Mouse (Mus musculus) liver, adult 10 weeks (tissue): ENCODE measurements around the gene Rom1. TPM values are rescaled to one million over a fixed set of nuclear protein-coding genes. Genes with fewer than 3 reads are reported as not detected.

Source experiments
- polyA plus RNA-seq: library from polyadenylated mRNA; stranded (reverse); fragments of 350-450 nt; fragmentation: Illumina TruSeq; extraction: RNeasy Lipid Tissue Mini Kit (QIAGEN cat#74804); gene quantifications from one replicate; pipeline ENCODE4 v1.2.3, GENCODE M21; 2014; ENCODE audit warnings: low read depth, low replicate concordance

The Rom1 gene
- 0.50 TPM for polyA plus RNA-seq

DNA sequence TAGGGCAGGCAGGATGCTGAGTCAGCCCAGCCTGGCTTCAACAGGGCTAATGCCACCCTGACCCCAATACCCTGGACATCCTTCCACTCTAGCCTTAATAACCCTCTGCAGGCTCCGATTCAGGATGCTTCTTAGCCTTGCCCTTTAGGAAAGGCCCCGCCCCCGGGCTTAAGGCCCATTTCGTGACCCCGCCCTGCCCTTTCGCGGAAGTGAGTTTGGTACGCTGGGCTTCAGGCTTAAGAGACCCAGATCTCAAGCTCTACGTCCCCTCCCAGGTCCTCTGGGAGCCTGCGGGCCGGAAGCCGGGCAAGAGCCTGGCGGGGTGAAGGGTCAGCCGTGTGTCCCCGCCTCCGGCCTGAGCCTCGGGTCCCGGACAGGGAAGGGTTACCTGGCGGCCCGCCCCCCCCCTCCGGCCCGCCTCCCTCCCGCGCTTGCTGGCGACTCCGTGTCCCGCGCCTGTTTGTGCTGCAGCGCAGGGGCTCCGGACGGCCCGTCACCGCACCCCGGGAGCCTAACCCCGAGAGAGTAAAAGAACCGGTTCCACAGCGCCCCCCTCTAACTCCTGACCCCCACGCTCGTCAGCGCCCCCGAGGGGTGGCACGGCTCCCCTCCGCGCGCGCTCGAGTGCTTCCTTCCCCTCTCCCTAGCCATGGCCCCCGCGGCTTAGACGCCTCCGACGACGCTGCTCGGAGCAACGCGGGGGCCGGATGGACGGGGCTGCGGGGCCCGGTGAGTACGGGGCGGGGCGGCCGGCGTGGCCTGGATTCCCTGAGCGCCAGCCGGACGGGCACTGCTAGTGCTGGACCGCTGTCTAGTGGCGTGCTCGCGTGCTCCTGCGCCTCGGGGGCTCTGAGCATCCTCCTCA, at the start of gene Rom1, which contains the start of gene Eml3:
TSS of gene Rom1 (minus strand) at position 133 of the 865 bp plus-strand sequence.
TSS of gene Eml3 (plus strand) at position 329 of the 865 bp plus-strand sequence.

DNA sequence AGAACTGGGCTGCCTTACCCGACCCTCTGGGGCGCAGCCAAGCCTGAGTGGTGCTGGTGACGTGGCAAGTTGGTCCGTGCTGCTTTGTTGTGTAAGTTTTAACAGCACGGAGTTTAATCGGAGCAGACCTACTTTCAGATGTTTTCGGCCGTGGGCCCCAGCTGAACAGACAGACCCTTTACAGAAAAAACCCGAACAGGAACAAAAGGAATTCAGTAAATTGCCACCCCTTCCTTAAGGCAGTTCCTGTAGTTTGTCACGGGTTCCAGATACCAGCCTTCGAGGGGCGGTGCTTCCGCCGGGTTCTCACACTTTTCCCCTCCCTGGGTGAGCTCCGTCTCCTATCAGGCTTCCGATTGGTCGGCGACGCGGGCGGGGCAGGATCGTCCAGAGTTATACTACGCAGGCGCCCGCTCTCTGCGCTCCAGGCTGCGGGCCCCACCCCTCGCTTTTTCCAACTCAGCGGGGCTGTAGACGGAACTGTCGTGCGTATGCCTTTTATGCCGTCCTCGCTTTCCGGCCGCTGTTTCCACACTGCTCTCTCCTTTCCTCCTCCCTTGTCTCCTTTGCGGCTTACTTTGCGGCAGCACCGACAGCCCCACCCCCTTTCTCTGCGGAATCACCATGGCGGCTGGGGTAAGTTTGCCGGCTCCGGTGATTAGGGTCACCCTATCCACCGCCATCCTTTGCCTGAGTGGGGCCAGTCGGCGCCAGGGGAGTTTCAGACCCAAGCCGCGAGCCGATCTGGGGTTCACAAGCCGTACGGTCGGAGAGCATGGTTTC, 37.6 kb upstream of the Rom1 start, which contains the start of gene Eef1g:
TSS of gene Eef1g (plus strand) at position 452 of the 783 bp plus-strand sequence.

DNA sequence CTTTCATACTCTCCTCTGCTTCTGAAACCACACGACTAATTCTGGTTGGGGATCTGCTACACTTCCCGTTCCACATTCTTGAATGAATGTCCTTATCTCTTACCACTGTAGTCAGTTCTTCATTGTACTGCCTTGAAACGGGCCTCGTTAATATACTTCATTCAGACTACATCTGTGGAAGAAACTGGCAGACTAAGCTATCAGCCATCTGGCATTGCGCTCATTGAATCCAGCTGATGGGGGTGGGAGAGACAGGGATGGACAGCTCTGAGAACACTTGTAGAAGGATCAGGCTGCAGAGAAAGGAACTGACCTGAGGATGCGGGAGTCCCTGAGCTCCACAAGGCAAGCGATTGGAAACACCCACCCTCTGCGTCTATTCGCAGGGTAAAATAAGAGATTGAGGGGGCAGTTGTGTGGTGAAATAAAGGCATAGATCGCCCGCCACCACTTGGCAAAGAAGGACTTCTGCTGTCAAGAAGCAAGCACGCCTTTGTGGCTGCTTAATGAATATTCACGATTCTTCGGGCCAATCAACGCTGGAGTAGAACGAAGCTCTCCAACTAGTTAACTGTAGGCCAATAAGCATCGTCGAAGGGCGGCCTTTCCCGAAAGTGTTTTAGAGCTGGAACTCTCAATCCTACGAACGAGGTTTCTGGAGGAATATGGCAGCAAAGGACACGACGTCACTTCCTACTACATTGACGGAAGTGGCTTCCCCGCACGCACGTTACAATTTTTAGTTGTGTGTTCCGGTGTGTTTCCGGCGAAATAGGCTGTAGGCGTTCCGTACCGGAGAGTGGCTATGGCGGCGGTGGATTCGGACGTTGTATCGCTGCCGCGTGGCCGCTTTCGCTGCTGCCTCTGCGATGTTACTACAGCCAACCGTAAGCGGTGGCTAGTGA, 24.2 kb upstream of the Rom1 start, which contains the start of gene Tut1:
TSS of gene Tut1 (plus strand) at position 713 of the 905 bp plus-strand sequence.

DNA sequence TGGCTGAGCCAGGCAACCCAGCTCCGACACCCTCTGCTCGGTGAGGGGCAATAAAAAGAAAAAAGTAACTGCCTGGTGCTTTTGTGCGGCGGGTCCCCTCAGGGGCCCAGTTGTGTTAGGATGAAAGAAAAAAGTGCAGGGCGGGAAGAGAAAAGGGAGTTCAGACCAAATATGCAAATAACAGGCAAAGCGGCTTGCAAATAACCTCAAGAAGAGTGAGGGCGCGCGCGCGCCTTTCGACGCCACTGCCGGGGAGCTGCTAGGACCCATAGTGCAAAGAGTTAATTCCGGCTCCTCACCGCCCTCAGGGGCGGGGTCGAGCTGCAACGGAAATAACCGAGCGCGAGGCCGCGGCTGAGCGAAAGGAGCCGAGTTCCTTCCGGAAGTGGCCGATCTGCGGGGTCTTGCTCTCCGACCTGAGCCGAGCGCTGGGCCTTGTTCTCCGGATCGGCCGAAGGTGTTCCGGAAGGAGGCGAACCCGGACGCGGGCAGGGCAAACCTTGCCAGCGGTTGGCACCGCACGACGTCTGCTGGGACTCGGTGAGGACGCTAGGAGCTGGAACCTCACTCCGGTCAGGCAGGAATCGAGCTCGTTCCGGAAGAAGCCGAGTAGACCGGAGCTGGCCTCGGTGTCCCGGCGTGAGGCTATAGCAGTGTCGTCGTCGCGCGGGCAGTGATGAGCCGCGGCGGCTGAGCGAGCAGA, 12.5 kb upstream of the Rom1 start, which contains the start of gene Mta2:
TSS of gene Mta2 (plus strand) at position 361 of the 703 bp plus-strand sequence.

DNA sequence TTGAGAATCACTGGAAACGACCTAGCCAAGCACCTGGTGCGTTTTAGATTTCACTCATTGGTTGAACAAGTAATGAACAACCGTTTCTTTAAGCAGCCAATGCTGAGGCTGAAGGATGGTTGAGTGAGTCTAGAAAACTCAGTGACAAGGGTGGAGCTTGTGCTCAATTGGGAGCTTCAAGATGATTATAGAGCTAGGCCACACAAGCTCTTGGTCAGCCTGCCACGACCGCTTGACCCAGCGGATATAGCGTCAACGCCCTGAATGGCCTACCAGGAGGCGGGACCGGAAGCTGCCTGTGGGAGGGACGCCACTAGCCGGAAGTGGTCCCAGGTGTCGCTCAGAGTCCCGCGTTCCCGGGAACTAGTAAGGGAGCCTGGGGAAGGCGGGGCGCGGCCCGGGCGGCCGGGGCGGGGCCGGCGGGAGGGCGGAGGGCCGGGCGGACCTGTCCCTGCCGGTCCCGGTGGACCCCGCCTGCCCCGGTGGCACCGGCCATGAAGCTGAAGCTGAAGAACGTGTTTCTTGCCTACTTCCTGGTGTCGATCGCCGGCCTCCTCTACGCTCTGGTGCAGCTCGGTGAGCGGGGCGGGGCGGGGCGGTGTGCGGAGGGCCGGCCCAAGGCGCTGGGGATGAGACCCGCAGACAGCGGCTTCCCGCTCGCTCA, 9.0 kb downstream of the Rom1 start, which contains the start of gene B3gat3:
TSS of gene B3gat3 (plus strand) at position 302 of the 664 bp plus-strand sequence.

DNA sequence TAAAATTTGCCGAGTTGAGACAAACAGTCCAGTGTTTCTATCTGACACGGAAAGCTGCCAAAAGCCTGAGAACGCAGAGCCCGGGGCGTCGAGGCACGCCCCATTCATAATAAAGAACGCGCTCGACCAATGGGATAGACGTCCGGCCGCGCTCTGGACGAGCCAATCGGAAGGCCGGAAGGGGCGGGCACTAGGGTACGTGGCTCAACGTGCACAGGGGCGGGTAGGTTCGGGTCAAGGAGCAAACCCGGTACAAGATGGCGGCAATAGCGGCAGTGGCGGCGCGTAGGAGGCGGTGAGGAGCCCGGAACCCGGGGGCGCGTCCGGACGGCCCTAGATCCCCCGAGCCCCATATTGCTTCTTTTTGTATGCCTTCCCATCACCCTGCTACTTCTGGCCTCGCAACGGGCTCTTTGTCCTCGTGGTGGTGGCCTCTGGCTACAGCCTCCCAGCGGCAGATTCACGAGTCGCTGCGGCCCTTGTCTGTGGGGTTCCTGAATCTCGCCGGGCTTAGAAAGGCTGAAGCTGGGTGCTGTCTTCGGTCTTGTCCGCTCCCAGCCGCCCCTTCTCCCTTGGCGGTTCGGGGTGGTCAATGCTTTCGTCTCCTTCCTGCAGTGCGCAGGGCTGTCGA, 31.2 kb downstream of the Rom1 start, which contains the start of gene Ganab:
TSS of gene Ganab (plus strand) at position 207 of the 631 bp plus-strand sequence.

DNA sequence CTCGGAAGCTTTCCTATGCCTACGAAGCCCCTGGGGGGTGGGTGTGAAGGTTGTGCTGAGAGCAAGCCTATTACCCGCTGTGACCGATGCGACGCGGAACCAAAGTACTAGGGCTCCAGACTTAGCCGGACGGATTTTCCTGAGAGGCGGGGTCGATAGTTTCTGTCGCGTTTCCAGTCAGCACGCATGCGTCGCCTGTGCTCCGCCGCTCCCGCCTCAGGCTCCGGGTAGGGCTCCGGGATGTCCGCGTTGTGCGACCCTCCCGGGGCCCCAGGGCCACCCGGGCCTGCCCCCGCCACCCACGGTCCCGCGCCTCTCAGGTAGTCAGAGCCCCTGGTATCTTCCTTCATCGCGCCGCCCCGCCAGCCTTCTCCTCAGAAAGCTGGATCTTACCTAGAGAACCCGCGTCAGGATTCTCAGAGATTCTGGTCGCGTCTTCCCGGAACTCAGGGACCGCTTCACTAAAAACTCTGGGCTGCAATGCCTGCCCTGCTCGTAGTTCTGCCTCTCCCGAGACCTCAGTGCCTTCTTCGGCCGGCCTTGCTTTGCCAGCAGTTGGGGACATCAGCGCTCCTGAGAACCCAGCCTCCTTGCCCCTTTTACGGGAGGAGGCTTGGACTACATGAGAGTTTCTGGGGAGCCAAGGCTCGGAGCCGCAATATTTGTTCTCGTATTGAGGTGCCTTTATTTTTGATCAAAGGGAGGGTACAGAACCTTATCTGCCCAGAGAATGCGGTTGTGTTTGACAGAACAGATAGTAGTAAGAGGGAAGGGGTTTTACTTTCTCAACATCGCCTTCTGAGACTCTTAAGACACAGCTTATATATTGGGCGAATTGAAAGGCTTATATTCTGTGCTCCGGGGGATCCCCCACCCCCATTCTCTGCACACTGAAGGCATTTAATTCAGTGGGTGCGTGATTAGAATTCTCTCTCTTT, 36.1 kb downstream of the Rom1 start, which contains the start of gene Ints5:
TSS of gene Ints5 (plus strand) at position 177 of the 938 bp plus-strand sequence.

DNA sequence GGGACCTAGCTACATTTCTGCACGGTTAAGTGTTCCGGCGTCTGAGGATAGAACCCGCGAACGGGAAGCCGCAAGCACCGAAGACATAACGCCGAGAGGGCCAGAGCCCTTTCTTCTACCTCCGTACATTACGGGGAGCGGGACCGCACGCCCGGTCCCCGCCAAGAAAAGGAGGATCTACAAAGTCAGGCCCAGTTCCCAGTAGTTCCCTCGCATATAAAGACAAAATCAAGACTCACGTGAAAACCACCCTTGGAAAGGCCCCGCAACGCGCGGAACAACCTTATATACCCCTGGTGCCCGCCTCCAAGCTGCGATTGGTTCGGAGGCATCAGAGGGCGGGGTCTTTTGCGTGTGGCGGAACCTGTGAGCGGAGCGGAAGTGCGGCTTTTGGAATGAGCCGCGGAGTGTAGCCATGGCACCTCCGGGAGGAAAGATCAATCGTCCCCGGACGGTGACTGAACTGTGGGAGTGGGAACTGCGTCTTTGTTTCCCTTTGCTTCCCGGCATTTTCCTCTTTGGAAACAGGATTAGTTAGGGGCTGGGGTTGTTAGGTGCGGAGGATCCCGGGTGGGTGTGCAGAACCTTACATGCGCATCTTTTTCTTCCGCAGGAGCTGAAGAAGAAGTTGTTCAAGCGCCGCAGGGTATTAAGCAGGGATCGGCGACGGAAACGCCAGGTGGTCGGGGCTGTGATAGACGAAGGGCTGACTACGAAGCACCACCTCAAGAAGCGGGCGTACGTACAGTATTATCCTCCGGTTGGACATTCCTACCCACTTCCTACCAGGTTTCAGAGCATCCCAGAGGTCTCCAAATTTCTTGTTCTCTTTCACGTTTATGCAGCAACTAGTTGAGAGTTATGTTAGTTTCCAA, 40.4 kb downstream of the Rom1 start, which contains the start of the genes 1810009A15Rik and Gm49416:
TSS of gene 1810009A15Rik (plus strand) at position 343 of the 875 bp plus-strand sequence.
TSS of gene Gm49416 (plus strand) at position 416 of the 875 bp plus-strand sequence.

DNA sequence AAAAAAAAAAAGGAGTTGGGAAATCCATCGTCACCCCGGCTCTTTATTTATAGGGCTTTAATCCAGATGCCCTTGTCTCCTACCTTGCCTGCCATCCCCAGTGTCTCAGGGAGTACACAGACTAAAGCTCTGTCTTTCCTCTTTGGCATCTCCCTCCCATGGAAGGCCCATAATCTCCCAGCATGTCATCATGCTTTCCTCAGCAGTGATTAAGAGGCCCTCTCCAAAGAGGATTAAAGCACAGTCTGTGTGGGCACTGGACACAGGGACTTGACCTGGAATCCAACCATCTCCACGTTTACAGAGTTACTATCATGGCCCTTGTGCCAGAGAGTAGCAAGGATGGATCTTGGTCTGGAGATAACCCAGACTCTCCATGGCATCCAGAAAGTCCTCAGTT, 45.5 kb downstream of the Rom1 start, which contains the start of the genes Lbhd1 and Gm49403:
TSS of gene Lbhd1 (plus strand) at position 117 of the 400 bp plus-strand sequence.
TSS of gene Gm49403 (plus strand) at position 315 of the 400 bp plus-strand sequence.

DNA sequence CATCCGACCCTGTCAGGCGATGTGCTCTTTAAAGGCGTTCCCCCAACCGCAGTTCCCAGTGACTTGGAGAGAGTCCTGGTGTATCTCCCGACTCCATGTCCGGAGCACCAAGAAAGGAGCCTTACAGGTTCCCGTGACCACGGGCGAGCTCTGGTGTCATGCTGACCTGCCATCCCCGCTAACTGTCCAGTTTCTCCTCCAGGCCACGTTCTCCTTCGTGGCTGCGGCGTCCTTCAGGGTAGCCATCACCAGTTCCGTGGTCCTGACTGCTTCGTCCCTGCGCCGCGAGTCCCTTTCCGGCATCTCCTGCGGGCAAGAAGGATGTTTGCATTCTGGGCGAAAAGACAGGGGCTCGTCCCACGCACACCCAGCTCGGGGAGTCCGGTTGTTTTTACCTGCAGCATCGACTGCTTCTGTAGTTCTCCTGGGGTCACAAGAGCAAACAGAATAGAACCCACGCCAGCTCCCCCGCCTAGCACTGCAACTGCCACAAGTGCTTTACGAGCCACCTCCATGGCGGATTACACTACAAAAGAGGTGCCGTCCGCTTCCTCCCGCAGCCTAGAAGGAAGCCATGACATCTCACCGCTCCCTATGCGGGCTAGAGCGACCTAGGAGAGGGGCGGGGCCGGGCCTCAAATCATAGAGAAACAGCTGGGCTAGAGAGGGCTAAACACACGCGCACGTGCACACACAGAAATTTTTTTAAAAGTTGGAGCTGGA, 48.7 kb downstream of the Rom1 start, which contains the start of gene Uqcc3:
TSS of gene Uqcc3 (minus strand) at position 613 of the 723 bp plus-strand sequence.

Other genes with a start within 250 kb of the Rom1 start
- 49.2 TPM for gene Slc3a2, start 206.0 kb downstream of the Rom1 start, polyA plus RNA-seq
- 8.7 TPM for gene Wdr74, start 193.5 kb downstream of the Rom1 start, polyA plus RNA-seq
- not detected for gene 1700092M07Rik, start 188.6 kb downstream of the Rom1 start, polyA plus RNA-seq
- 45.2 TPM for gene Stx5a, start 187.9 kb downstream of the Rom1 start, polyA plus RNA-seq
- gene Nxf1, start 172.3 kb downstream of the Rom1 start, polyA plus RNA-seq: 39.4 TPM
- gene Tmem223, start 158.4 kb downstream of the Rom1 start, polyA plus RNA-seq: 19.2 TPM
- 30.8 TPM for gene Tmem179b, start 154.9 kb downstream of the Rom1 start, polyA plus RNA-seq
- gene Taf6l, start 142.9 kb downstream of the Rom1 start, polyA plus RNA-seq: not detected
- 19.2 TPM for gene Polr2g, start 130.8 kb downstream of the Rom1 start, polyA plus RNA-seq
- gene Zbtb3, start 126.8 kb downstream of the Rom1 start, polyA plus RNA-seq: not detected
- 27.0 TPM for gene Ttc9c, start 110.0 kb downstream of the Rom1 start, polyA plus RNA-seq
- 49.7 TPM for gene Hnrnpul2, start 109.3 kb downstream of the Rom1 start, polyA plus RNA-seq
- gene AC129217.1, start 99.6 kb downstream of the Rom1 start, polyA plus RNA-seq: not detected
- gene Bscl2, start 91.9 kb downstream of the Rom1 start, polyA plus RNA-seq: 6.6 TPM
- gene Gng3, start 90.2 kb downstream of the Rom1 start, polyA plus RNA-seq: not detected
- gene Lrrn4cl, start 78.6 kb downstream of the Rom1 start, polyA plus RNA-seq: not detected
- 32.8 TPM for gene Ubxn1, start 57.9 kb downstream of the Rom1 start, polyA plus RNA-seq
- 2.7 TPM for gene Uqcc3, start 48.4 kb downstream of the Rom1 start, polyA plus RNA-seq
- gene Lbhd1, start 45.6 kb downstream of the Rom1 start, polyA plus RNA-seq: 49.1 TPM
- not detected for gene Gm49403, start 45.4 kb downstream of the Rom1 start, polyA plus RNA-seq
- gene 1810009A15Rik, start 40.5 kb downstream of the Rom1 start, polyA plus RNA-seq: 9.1 TPM
- gene Gm49416, start 40.4 kb downstream of the Rom1 start, polyA plus RNA-seq: not detected
- 0.77 TPM for gene Ints5, start 36.4 kb downstream of the Rom1 start, polyA plus RNA-seq
- 79.5 TPM for gene Ganab, start 31.3 kb downstream of the Rom1 start, polyA plus RNA-seq
- gene B3gat3, start 9.0 kb downstream of the Rom1 start, polyA plus RNA-seq: 6.2 TPM
- gene Eml3, start 196 bp upstream of the Rom1 start, polyA plus RNA-seq: 5.5 TPM
- 28.0 TPM for gene Mta2, start 12.5 kb upstream of the Rom1 start, polyA plus RNA-seq
- 2.6 TPM for gene Tut1, start 24.5 kb upstream of the Rom1 start, polyA plus RNA-seq
- 44.9 TPM for gene Eef1g, start 37.7 kb upstream of the Rom1 start, polyA plus RNA-seq
- gene Ahnak, start 59.9 kb upstream of the Rom1 start, polyA plus RNA-seq: 3.2 TPM
- not detected for gene Scgb1a1, start 158.6 kb upstream of the Rom1 start, polyA plus RNA-seq
- gene Asrgl1, start 206.3 kb upstream of the Rom1 start, polyA plus RNA-seq: 7.7 TPM